Mouse (Mus musculus) CH12.LX (cell line): ENCODE data around the gene B9d1.

ENCODE experiments used
- CHD2 ChIP-seq: IDR thresholded peaks from 2 replicates; pipeline ENCODE4 v1.6.1; 2011; ENCODE audit warnings: low read length, improper control_type of control experiment
- CTCF ChIP-seq, 2 experiments: IDR thresholded peaks in 1 of 2; conservative IDR thresholded peaks in 1 of 2; 2 replicates each; pipeline ENCODE4 v1.5.1; 2011 to 2012; ENCODE audit warnings: low read depth in 2 of 2, low read length in 2 of 2, improper control_type of control experiment in 1 of 2, inconsistent platforms in 1 of 2, mild to moderate bottlenecking in 1 of 2, moderate library complexity in 1 of 2
- EP300 ChIP-seq: IDR thresholded peaks from 2 replicates; pipeline ENCODE4 v1.6.1; 2011; ENCODE audit warnings: low read length, improper control_type of control experiment
- POLR2A ChIP-seq: IDR thresholded peaks from 2 replicates; pipeline ENCODE4 v1.6.1; 2011; ENCODE audit warnings: low read depth, mild to moderate bottlenecking, improper control_type of control experiment, low read length

GRCm38 (mm10) chr11:61489874-61490273 lies 15.1 kb upstream of the B9d1 start:
- TF ChIP-seq CHD2 (no peak), POLR2A (no peak), CTCF (conservative IDR thresholded peaks at IDR 0.05 in 1 of 2, IDR thresholded peaks at IDR 0.05 in 1 of 2; ENCODE audit: low read depth in 2 of 2, low read length in 2 of 2) (no peak), EP300 (no peak)
